Mouse (Mus musculus): ENCODE data around the gene Angptl8. TPM values are rescaled to one million over a fixed set of nuclear protein-coding genes. Genes with fewer than 3 reads are reported as not detected.
A peak's percentile ranks its signal among the peaks of the same experiment; 100 is the strongest.

Angptl8 gene
- total RNA-seq, 2 experiments from 2014 or later: not detected

GRCm38 (mm10) chr9:21811170-21811569 lies 24.1 kb upstream of the Angptl8 start:
- DNase-seq (ENCODE audit: extremely low spot score in 1 of 2, low spot score in 1 of 2): no peak

- no peak for DNase-seq (ENCODE audit: extremely low spot score in 1 of 2, low spot score in 1 of 2)
These were observed 18.5 kb upstream of the Angptl8 start for GRCm38 (mm10) chr9:21816716-21817305.

- DNase-seq (ENCODE audit: extremely low spot score in 1 of 2, low spot score in 1 of 2): no peak
These were observed 17.2 kb upstream of the Angptl8 start for GRCm38 (mm10) chr9:21818125-21818524.

GRCm38 (mm10) chr9:21818561-21818960 lies 16.7 kb upstream of the Angptl8 start:
- DNase-seq (ENCODE audit: extremely low spot score in 1 of 2, low spot score in 1 of 2): no peak

- peak in 1 of 2 experiments; percentile 26 for DNase-seq (ENCODE audit: extremely low spot score in 1 of 2, low spot score in 1 of 2)
These were observed 16.1 kb upstream of the Angptl8 start for GRCm38 (mm10) chr9:21819181-21819729.

- DNase-seq (ENCODE audit: extremely low spot score in 1 of 2, low spot score in 1 of 2): no peak
These were observed 15.1 kb upstream of the Angptl8 start for GRCm38 (mm10) chr9:21820183-21820582.

- DNase-seq (ENCODE audit: extremely low spot score in 1 of 2, low spot score in 1 of 2): no peak
These were observed 12.6 kb upstream of the Angptl8 start for GRCm38 (mm10) chr9:21822686-21823085.

GRCm38 (mm10) chr9:21823957-21824356 lies 11.4 kb upstream of the Angptl8 start:
- DNase-seq (ENCODE audit: extremely low spot score in 1 of 2, low spot score in 1 of 2): no peak

GRCm38 (mm10) chr9:21824366-21824765 lies 10.9 kb upstream of the Angptl8 start:
- no peak for DNase-seq (ENCODE audit: extremely low spot score in 1 of 2, low spot score in 1 of 2)

GRCm38 (mm10) chr9:21829834-21830460 lies 5.4 kb upstream of the Angptl8 start:
- no peak for DNase-seq (ENCODE audit: extremely low spot score in 1 of 2, low spot score in 1 of 2)

GRCm38 (mm10) chr9:21830461-21830850 lies 4.9 kb upstream of the Angptl8 start:
- DNase-seq (ENCODE audit: extremely low spot score in 1 of 2, low spot score in 1 of 2): no peak

GRCm38 (mm10) chr9:21830936-21831335 lies 4.4 kb upstream of the Angptl8 start:
- DNase-seq (ENCODE audit: extremely low spot score in 1 of 2, low spot score in 1 of 2): no peak

GRCm38 (mm10) chr9:21831558-21832240 lies 3.6 kb upstream of the Angptl8 start:
- no peak for DNase-seq (ENCODE audit: extremely low spot score in 1 of 2, low spot score in 1 of 2)

GRCm38 (mm10) chr9:21837690-21838089 lies 2.4 kb downstream of the Angptl8 start:
- DNase-seq (ENCODE audit: extremely low spot score in 1 of 2, low spot score in 1 of 2): no peak

- DNase-seq (ENCODE audit: extremely low spot score in 1 of 2, low spot score in 1 of 2): peak in 1 of 2 experiments; percentile 55
These were observed 4.9 kb downstream of the Angptl8 start for GRCm38 (mm10) chr9:21840115-21840787.

- DNase-seq (ENCODE audit: extremely low spot score in 1 of 2, low spot score in 1 of 2): no peak
These were observed 6.0 kb downstream of the Angptl8 start for GRCm38 (mm10) chr9:21841340-21841739.

- no peak for DNase-seq (ENCODE audit: extremely low spot score in 1 of 2, low spot score in 1 of 2)
These were observed 7.1 kb downstream of the Angptl8 start for GRCm38 (mm10) chr9:21842391-21842790.

- no peak for DNase-seq (ENCODE audit: extremely low spot score in 1 of 2, low spot score in 1 of 2)
These were observed 7.8 kb downstream of the Angptl8 start for GRCm38 (mm10) chr9:21843086-21843485.

GRCm38 (mm10) chr9:21845381-21846080 lies 10.2 kb downstream of the Angptl8 start:
- no peak for DNase-seq (ENCODE audit: extremely low spot score in 1 of 2, low spot score in 1 of 2)

- no peak for DNase-seq (ENCODE audit: extremely low spot score in 1 of 2, low spot score in 1 of 2)
These were observed 11.5 kb downstream of the Angptl8 start for GRCm38 (mm10) chr9:21846755-21847341.

Data from layer of hippocampus, postnatal 25 days (tissue).